Mouse (Mus musculus): ENCODE data around the gene Spata22.

GRCm38 (mm10) chr11:73329442-73329841, at the start of gene Spata22, which contains the start of the genes Aspa and Gm49340:
- no peak for TF ChIP-seq POLR2A (IDR thresholded peaks at IDR 0.05; ENCODE audit: low read depth, low read length)
- TF ChIP-seq ZNF384 (IDR thresholded peaks at IDR 0.05; ENCODE audit: low read depth, low read length): no peak

Data from CH12.LX (cell line).